Mouse (Mus musculus) Muller cell, postnatal 12 days (primary cell): ENCODE results near the gene Cfap77.

Source experiments
- DNase-seq: peaks from one replicate; pipeline ENCODE4 v3.0.0-alpha.2; 2015; ENCODE audit errors: inconsistent ontology term

Cfap77 gene

DNA sequence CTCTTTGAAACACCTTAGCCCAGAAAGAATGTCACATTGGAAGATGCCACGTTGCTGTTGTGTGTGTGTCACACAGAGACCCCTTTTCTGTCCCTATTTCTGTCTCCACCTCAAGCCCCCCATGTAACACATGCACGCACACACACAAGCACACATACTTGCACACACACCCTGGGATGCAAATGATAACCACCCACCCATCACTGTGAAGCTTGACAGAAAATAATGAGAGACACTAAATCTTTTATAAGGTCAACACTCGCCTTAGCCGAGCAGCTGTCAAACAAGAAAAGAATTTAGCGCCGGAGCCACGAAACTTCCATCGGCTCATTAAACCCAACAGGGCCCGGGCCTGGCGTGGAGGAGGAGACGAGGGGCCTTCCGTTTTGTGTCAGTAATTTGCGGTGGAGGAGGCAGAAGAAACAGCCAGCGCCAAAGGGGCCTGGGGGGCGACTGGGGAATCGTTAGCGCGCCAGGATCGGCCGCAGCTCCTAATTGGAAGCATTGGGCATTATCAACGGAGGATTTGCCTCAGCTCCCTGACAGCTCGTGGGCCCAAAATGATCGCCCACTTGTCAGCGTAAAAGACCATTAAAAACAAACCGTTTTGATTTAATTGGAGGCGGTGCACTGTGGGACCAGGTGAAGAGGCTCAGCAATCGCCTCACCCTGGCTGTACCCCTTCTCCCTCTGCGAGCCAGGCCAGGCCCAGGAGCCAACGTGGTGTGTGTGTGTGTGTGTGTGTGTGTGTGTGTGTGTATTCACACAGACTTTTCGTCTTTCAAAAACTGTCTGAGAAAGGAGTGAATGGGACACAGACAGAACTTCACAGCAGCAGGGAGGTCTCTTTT is 111.0 kb downstream of the Cfap77 start:
- peak; percentile 76 for DNase-seq

DNA sequence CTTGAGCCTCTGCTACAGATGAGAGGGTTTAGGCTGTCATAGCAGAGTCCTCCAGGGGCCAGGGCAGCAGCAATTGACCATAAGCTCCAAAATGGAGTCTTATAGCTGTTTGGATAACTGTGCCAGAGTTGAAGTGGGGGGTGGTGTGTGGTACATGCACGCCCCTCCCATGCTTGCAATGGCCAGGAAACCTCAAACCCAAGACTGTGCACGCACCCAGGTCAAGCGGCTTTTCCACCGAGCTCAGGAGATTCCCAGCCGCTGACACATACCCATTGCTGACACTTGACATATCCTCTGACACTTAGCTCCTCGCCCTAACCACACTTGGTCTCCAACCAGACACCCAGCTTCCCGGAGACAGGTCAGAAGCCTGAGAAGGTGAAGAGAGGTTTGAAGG is 115.9 kb downstream of the Cfap77 start:
- no peak for DNase-seq

DNA sequence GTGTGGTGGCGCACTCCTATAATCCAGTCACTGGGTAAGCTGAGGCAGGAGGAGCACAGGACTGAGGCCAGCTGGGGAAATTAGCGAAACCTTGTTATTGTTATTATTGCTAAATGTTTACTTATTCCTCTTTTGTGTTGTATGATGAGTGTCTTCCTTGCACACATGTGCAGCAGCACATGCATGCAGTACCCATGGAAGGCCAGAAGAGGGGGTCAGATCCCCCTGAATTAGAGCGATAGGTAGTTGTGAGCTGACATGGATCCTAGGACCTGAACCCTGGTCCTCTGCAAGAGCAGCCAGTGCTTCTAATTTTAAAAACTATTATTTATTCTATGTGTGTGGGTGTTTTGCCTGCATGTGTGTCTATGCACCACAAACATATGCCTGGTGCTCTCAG is 124.3 kb downstream of the Cfap77 start:
- DNase-seq = no peak

DNA sequence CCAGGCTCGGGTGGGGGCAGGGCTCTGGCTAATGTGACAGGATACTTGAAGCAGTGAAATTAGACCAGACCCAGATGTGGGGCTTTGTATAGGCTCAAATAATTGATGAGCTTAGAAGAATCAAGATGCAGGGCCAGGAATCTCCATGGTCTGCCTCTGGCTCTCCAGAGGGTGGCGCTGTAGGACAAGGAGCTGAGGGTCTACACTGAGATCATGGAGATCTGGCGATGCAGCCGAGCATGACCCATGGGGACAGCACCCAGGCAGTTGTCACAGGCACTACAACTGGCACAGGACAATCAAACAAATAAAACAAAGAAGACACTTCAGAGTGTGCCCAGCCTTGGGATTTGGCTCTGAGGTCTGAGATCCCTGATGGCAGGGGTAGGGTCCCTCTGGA is 131.0 kb downstream of the Cfap77 start:
- DNase-seq = peak; percentile 53

DNA sequence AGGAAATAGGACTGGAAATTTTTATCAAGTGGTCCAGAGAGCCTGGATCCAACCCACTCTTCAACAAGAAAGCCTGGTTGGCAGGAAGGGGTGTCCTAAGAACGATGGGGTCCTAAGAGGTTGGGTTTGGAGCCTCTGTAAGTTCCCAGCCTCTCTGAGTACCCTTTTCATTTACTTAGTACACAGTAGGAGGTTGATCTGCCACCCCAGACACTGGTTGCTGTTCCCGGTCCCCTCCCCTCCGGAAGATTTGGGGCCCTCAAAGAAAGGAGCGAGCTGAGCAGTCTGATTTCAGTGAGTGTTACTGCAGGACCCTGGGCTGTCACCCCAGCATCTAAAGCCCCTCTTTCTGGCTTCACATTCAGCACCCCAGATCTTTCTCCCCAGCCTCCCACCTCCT is 135.9 kb downstream of the Cfap77 start:
- no peak for DNase-seq

DNA sequence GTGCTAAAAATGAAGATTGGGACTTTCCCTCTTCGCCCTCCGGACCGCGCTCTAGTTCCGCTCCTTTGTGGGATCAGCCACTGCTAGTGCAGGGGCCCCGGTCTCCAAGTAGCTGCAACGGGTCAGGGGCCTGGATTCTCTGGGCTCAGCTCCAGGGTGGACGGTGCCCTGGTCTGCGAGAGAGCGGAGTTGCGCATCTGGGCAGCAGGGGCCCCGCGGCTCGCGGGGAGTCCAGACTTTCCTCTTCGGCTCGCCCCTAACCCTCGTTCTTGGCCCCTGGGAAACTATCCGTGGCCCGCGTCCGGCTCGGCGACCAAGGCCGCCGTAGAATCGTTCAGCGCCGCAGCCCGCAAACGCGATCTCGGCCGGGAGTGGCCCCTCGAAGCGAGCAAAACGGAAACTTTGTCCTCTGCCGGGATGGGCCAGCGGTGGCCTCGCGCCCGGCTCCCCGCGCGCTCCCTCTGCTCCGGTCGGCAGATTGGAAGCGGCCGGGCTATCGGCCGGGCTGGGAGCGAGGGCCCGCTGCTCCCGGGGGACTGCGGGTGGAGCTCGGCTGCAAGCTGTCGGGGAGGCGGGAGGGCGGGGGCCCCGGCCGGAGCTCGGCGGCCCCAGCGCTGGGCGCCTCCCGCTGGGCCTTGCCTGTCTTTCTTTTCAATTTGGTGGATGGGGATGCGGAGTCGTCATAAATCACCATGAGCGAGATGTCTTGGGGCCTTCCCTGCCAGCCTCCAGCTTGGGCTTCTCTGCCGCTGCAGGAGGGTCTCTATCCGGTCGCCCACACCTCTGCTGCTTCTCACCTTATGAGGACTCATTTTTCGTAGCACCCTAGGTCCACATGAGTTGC is 137.1 kb downstream of the Cfap77 start:
- DNase-seq = peak; percentile 27

DNA sequence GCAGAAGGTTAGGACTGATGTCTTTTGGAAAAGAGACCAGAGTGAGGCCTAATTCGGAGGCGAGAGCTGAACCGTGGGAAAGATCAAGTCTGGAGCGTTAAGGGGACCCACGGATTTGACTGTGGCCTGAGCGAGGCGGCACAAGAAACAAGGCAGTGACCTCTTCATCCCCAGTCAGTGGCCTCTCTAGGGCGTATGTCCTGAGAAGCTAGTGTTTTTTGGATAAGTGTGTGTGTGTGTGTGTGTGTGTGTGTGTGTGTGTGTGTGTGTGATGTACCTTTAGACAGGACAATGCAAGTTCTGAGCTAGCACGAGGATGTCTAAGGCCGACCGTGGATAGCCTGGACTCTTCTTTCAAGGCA is 137.7 kb downstream of the Cfap77 start:
- no peak for DNase-seq

DNA sequence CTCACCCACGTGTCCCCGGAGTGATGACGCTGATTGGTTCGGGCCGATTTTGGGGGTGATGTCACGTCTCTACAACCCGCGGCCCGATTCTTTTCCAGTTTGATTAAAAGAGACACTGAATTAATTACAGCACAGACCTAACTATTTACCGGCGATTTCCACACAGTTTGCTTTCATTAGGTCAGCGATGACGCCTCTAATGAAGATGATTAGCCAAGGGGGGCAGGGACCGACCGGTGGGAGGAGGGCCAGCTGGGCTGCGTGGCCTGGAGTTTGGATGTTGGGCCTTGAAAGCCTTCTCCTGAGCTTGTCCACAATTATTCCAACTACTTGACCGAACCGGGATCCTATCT is 138.4 kb downstream of the Cfap77 start, which contains the start of gene Barhl1:
Barhl1 (minus strand) TSS at position 156 of the 353 bp plus-strand sequence.
- DNase-seq = no peak

DNA sequence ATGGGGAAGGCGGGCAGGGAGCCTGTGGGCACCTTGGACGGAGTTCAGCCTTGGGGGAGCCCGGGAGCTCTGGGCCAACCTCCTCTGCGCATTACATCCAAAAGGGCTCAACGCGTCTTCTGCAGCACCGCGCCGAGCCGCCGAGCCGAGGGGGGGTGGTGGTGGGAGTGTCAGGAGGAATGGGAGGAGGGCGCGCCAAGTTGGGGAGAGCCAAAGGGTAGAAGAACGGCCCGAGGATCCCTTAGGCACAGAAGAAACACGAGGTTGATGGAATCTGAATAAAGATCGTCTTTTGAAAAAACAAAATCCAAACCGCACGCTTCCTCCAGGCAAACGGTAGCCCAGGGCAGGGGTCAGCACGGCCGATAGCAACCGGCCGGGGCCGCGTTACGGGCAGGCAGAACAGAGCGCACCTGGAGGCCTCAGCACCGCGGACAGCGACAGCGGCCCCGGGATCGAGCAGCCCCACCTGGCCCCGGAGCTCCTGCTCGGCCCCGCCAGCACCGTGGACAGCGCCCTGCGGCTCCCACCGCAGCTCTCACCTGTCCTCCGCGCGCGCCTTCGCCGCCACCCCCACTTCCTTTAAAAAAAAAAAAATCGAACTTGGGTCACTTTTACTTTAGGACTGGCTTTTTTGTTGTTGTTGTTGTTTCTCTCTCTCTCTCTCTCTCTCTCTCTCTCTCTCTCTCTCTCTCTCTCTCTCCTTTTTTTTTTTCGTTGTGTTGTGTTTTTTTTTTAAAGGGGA is 138.9 kb downstream of the Cfap77 start:
- DNase-seq = peak; percentile 58

DNA sequence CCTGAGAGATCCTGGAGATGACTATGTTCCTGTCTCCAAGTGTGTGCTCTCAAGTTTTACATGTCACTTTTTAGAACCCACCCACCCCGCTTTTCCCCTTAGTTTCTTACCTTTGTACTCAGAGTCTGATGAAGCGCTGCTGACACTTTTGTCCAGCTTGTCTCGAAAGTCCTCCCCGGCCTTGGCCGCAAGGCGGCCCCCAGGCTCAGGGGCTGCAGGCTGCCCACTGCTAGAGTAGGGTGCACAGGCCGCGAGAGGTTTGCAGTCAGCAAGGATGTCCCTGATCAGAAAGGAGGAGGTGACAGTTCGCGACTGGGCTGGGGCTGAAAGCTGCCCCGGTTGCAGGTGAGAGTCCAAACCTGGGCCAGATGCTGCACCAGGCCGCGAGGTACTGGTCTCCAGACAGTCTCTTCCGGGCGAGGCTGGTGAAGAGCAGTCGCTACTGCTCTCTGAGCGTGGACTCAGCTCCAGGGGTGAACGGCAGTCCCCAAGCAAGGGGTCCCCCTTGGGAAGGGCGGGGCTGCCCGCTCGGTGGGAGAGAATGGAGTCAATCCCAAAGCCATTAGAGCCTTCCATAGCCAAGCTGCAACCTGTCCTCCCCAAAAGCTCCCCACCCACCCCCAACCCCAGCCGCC is 139.6 kb downstream of the Cfap77 start:
- no peak for DNase-seq

DNA sequence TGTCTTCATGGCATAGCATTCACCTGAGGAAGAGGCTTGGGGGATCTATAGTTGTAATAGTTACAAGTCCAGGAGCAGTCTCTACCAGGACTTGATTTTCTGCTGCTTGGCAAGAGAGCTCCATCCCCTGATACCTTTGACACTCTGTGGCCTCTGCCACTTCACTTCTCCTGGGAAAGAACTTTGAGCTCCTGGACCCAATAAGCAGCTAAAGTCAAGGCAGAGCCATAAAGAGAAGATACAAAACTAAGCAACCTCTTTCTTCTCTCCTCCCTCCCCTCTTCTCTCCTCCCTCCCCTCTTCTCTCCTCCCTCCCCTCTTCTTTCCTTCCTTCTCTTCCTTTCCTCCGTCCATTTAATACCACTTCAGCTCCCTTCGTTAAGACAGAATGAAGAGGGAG is 140.7 kb downstream of the Cfap77 start:
- no peak for DNase-seq

DNA sequence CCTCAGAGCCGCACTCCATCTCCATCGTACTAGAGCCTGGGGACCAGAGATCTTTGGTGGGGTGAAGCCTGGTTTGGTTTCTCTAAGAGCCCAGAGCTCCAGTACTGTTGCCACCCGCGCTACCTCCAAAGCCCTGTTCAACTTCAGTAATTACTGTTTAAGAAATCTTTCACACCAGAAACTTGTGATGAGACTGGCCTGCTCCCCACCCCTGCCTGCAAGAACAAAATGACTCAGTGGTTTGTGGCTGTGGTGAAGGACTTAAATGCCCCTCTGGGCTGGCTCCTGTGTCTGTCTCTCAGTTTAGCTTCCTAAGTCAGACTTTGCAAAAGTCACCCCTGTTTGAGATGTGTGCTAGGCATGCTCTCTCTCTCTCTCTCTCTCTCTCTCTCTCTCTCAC is 141.9 kb downstream of the Cfap77 start:
- no peak for DNase-seq

DNA sequence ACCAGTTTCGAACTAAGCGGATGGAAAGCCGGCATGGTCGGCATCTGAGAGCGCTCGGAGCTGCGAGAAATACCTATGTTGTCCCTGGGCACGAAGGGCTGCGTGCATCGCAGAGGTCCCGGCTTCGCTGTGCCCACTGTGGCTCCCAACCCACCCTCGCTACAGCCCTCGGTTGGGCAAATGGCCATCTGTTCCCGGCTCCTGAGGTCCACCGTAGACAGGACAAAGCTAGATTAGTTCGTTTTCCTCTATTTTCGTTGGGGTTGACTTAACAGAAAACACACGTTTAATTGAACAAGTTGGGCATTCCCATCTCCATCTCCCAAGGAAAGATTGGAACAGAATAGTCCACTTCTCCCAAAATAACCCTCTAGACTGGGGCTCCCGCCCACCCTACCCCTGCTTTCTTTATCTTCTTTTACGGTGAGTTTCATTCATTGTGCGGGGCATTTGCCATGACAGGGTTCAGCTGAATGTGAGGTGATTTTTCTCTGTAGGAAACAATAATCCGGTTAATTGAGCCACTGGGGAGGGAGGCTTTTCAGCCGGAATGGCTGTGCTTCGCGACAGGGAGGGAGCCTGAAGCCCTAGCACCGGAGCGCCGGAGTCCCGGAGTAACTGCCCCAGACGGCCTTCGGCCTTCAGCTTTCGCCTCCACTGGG is 142.7 kb downstream of the Cfap77 start:
- DNase-seq = peak; percentile 17

DNA sequence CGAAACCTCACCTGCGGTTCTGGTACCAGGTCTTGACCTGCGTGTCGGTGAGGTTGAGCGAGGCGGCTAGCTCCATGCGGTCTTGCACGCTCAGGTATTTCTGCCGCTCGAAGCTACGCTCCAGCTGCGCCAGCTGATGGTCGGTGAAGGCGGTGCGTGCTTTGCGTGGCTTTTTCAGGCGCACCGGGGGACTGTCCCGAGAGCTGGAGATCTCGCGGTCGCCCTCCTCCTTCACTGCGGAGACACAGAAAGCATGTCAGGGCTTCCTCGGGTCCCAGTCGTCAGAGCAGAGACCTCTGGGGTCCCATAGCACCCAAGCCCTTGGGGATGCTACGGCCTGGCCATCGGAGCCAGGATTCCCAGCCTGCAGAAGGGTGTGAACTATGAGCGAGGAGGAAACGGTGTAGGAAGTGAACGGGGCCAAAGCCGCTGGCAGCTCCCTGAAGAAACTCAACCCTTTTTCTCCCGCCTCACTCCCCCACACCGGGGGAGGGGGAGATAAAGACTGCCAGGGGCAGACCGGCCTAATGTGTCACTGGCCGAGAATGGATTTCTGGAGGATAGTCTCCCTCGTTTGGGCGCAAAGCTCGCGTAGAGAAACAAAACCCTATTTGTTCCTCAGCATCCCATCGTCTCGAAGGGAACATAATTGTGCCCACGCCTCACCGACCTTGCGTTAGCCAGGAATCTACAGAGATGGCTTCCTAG is 143.4 kb downstream of the Cfap77 start:
- peak; percentile 38 for DNase-seq

DNA sequence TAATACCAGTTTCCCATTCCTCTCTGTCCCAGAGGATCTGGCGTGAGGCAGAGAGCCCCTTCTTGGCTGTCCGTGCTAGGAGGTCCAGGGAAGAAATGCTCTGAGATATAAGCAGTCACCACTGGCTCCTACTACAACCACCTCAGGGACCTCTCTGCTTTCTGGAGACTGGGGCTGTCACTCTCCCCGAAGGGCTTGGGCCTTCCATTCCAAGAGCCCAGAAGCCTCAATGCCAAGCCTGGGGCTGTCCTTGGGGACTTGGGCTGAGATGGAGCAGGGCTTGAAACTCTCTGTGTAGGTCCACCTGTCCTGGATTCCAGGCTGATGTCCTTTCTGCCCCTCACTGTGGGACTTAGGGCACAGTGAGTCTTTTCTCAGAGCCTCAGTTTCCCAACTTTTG is 144.0 kb downstream of the Cfap77 start:
- no peak for DNase-seq

DNA sequence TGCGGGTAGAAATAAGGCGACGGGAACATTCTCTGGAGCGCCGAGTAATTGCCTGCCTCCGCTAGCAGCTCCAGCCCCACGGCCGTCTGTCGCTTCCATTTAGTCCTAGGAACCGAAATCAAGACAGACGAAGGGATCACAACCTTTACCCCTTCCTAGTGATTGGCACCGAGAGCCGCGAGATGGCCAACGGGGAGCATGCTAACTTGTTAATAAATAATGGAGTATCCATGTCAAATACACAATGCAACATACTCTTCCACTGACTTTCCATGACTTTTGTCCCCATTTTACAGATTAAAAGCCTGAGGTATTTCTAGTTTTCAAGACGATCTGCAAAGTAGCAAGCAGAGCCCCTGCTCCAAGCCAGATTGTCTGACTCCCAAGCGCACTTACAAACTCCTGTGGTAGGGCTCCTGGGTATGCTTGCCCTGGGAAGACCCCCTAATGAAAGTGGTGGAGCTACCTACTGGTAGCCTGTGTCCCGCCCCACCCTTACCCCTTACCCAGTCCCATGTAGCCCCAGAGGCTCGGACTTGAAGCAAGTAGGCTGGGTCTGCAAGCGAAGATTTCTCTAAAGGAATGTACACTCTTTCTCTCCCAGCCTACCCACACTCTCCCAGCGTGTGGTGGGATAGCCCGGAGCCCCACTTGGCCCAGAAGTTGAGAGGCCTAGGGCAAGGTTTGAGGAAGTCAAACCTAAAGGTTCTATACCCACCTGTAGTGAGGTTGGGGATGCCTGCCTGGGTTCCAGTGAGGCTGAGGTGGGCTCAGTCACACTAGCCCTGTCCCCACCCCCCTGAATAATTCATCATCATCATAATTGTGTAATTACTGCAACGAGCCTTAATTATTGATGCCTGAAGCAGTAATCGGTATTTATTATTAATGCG is 144.8 kb downstream of the Cfap77 start:
- no peak for DNase-seq

DNA sequence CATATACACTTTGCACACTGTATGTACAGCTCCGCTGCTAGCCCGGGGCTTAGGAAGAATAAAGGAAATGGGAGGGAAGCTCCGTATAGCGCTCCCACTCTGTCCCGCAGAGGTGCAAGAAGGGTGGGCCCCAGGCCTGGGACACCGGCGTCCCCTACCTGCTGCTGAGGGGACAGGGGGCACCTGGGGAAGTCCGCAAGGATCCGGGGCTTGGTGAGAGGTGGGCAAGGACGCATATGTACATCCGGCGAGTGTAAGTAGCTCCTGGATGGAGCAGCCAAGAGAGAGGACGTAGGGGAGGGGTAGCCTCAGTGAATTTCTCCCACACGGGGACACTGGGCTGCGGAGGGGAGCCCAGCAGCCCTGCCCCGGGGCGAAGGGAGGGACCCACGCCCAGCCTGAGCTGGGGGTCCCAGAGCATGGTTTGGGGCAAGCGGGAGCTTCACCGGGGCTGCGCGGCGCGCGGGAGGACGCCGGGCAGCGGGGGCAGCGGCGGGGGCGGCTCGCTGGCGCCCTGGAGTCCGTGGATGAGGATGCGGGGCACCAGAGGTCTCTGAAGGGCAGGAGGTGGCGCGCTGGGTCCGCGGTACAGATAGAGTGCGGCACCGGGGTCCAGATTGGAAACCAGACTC is 145.6 kb downstream of the Cfap77 start:
- DNase-seq = no peak

DNA sequence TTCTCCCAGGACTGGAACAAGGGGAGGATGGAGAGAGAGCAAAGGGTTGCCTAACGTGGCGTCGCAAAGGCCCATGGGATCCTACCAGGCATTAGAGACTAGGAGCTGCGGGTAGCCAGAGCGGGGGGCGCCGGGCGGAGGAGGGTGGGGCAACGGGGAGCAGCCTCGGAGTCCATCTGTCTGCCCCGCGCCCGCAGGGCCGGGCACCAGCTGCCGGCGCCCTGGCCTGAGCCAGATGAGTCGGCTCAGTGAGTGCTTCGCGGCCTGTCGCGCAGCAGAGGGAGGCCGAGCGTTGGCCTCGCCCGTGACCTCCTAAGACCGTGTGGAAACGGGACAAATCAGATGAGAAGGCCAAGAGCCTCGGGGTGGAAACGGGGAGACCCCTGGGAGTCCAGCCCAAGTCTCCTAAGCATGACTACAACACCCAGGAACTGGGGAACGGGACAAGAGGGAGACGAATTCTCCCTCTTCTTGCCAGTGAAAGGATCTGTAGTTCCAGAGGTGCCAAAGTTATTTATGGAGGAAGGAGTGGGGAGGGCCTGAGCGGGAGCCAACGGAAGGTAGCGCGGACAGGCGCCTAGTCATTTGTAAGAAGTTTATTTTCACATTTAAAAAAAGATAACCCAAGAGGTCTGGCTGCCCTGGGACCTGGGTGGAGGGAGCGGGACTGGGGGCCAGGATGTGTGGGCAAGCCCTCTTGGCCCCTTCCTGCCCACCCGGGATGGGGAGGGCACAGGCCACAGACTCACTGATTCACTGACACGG is 146.3 kb downstream of the Cfap77 start:
- peak; percentile 33 for DNase-seq
